Mouse (Mus musculus) heart, adult 2 months (tissue): ENCODE data around the gene Cntn3.

Source experiments
- CTCF ChIP-seq: fragments of 200-600 bp; IDR thresholded peaks from 2 replicates; pipeline ENCODE4 v1.8.1; 2022; ENCODE audit warnings: antibody characterized with exemption, mild to moderate bottlenecking, moderate library complexity
- POLR2A ChIP-seq: fragments of 200-500 bp; IDR thresholded peaks from 2 replicates; pipeline ENCODE4 v1.6.1; 2011; ENCODE audit warnings: mild to moderate bottlenecking, low read depth, low read length, control low read depth; ENCODE audit not compliant: insufficient read depth

DNA sequence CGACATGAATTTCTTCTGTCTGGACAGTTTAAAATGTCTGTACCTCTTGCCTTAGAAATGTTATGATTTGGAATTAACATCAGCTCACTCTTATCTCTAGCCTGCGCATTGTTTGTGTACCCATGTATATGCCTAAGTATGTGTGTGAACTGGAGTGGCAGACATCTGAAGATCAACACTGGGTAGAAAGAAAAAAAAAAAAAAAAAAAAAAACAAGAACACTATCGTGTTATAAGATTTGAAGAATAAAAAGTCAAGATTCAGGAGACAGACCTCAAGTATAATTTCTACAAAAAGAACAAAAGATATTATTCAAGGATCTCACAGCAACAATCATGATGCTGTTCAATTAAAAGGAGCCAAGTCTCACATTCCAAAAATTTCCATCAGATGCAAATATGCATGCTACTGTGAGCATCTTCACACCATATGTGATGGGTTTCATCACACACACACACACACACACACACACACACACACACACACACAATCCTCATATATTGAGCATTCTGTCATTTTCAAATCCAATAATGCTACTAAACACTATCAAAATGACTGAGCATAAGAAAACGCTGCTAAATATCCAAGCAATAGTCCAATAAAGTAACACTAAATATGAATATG is 17.0 kb downstream of the Cntn3 start:
- TF ChIP-seq POLR2A = no peak
- no peak for TF ChIP-seq CTCF
